Mouse (Mus musculus) neural tube, embryonic 11.5 days (tissue): ENCODE results near the gene Rfwd3. TPM values are rescaled to one million over a fixed set of nuclear protein-coding genes. Genes with fewer than 3 reads are reported as not detected.
"Not testable (repeated sequence)": the region's sequence is repeated elsewhere in the genome, so short reads cannot be mapped to it uniquely, and the experiment has no call there.

Experiments used
- ATAC-seq: fragments of 200-750 bp; cut with Nextera tagmentation; 2 replicates; pipeline ENCODE4 v1.8.0; 2017; ENCODE audit warnings: moderate number of reproducible peaks, mild to moderate bottlenecking, moderate TSS enrichment, moderate library complexity; ENCODE audit not compliant: insufficient read depth, low FRiP score, low TSS enrichment
- DNase-seq: peaks from one replicate; pipeline ENCODE4 v3.0.0-alpha.2; 2015; ENCODE audit warnings: low spot score
- H3K27ac ChIP-seq: fragments of 300-500 bp; sonication (generic); 2 replicates; pipeline ENCODE4 v1.5.1; 2014; ENCODE audit warnings: low read depth, mild to moderate bottlenecking, low read length
- H3K27me3 ChIP-seq: fragments of 300-500 bp; sonication (generic); 2 replicates; pipeline ENCODE4 v1.6.1; 2014; ENCODE audit warnings: mild to moderate bottlenecking, low read length, mixed read lengths; ENCODE audit not compliant: control insufficient read depth, insufficient read depth
- H3K36me3 ChIP-seq: fragments of 300-500 bp; sonication (generic); 2 replicates; pipeline ENCODE4 v1.6.1; 2014; ENCODE audit warnings: mild to moderate bottlenecking, low read length, moderate library complexity, mixed read lengths; ENCODE audit not compliant: control insufficient read depth, insufficient read depth
- H3K4me1 ChIP-seq: fragments of 300-500 bp; sonication (generic); 2 replicates; pipeline ENCODE4 v1.6.1; 2014; ENCODE audit warnings: low read length, mixed read lengths; ENCODE audit not compliant: control insufficient read depth, insufficient read depth
- H3K4me2 ChIP-seq: fragments of 300-500 bp; sonication (generic); 2 replicates; pipeline ENCODE4 v1.6.1; 2014; ENCODE audit warnings: low read depth, mild to moderate bottlenecking, moderate library complexity
- H3K4me3 ChIP-seq: fragments of 300-500 bp; sonication (generic); 2 replicates; pipeline ENCODE4 v1.5.1; 2014; ENCODE audit warnings: low read depth, low read length
- H3K9ac ChIP-seq: fragments of 300-500 bp; sonication (generic); 2 replicates; pipeline ENCODE4 v1.6.1; 2014; ENCODE audit warnings: mild to moderate bottlenecking, low read length
- H3K9me3 ChIP-seq: fragments of 300-500 bp; sonication (generic); 2 replicates; pipeline ENCODE4 v1.6.1; 2016; ENCODE audit warnings: low read length; ENCODE audit not compliant: control insufficient read depth
- WGBS: fragments of 180-500 bp; shearing (Covaris S2); extraction: QIAGEN DNeasy Blood & Tissue Kit; methylation state at CpG from one replicate; pipeline ENCODE4 v1.1.7; 2014; 5-methylcytosine and 5-hydroxymethylcytosine counted together
- polyA plus RNA-seq: library from polyadenylated mRNA; unstranded; fragments of >200 nt; fragmentation: Nextera tagmentation; extraction: Ambion mirVana; gene quantifications from 2 replicates; pipeline ENCODE4 v1.2.1, GENCODE M21; 2014

Rfwd3 gene
- polyA plus RNA-seq, 1 experiment from 2014 or later: 85.4 TPM

- peak overlapping the region; percentile 91 for H3K4me3 ChIP-seq
- no peaks in the 10 kb centered on the region for H3K9me3 ChIP-seq
- peak overlapping the region; percentile 82 for H3K27ac ChIP-seq
- DNase-seq: no peak
- H3K9ac ChIP-seq: peak overlapping the region; percentile 92
- peaks cover 3% of the 10 kb centered on the region for H3K36me3 ChIP-seq
- no peaks in the 10 kb centered on the region for H3K27me3 ChIP-seq
- WGBS: 0% methylated on average over 28 of the region's 28 CpGs
- H3K4me1 ChIP-seq: no peaks in the 10 kb centered on the region
- ATAC-seq: peak; percentile 10; the same call in 1 of the 2 replicates
- peak overlapping the region; percentile 59 for H3K4me2 ChIP-seq
Measured at GRCm38 (mm10) chr8:111299363-111299820, 630 bp downstream of the Rfwd3 start.

- Histone ChIP-seq H3K4me2 (no peak overlapping the region), H3K27ac (no peak overlapping the region)
Measured at GRCm38 (mm10) chr8:111298011-111298410, 2.0 kb downstream of the Rfwd3 start.

GRCm38 (mm10) chr8:111291733-111292132, 8.3 kb downstream of the Rfwd3 start:
- no peak overlapping the region for H3K9ac ChIP-seq
- peaks cover 14% of the 10 kb centered on the region for H3K36me3 ChIP-seq
- H3K27ac ChIP-seq: no peak overlapping the region
- WGBS: 94% methylated on average over 7 of the region's 7 CpGs
- no peaks in the 10 kb centered on the region for H3K27me3 ChIP-seq
- no peaks in the 10 kb centered on the region for H3K4me1 ChIP-seq
- no peaks in the 10 kb centered on the region for H3K9me3 ChIP-seq
- no peak overlapping the region for H3K4me3 ChIP-seq
- no peak overlapping the region for H3K4me2 ChIP-seq
- ATAC-seq (no peak), DNase-seq (no peak)

More at GRCm38 (mm10) chr8:111298011-111298410, 2.0 kb downstream of the Rfwd3 start:
- Histone ChIP-seq H3K9ac (no peak overlapping the region), H3K4me3 (no peak overlapping the region), H3K27me3 (no peaks in the 10 kb centered on the region), H3K9me3 (no peaks in the 10 kb centered on the region), H3K4me1 (no peaks in the 10 kb centered on the region), H3K36me3 (peaks cover 6% of the 10 kb centered on the region)
- ATAC-seq (no peak), DNase-seq (no peak)
- 80% methylated on average over 1 of the region's 1 CpGs for WGBS

GRCm38 (mm10) chr8:111290586-111290985, 9.4 kb downstream of the Rfwd3 start:
- no peak for ATAC-seq
- WGBS: 97% methylated on average over 7 of the region's 7 CpGs
- no peak overlapping the region for H3K27ac ChIP-seq

GRCm38 (mm10) chr8:111285603-111286002, 14.4 kb downstream of the Rfwd3 start:
- no peak overlapping the region for H3K27ac ChIP-seq
- DNase-seq (no peak), ATAC-seq (no peak)
- WGBS: 88% methylated on average over 4 of the region's 4 CpGs
- H3K4me1 ChIP-seq: no peaks in the 10 kb centered on the region
- peaks cover 28% of the 10 kb centered on the region for H3K36me3 ChIP-seq
- no peaks in the 10 kb centered on the region for H3K9me3 ChIP-seq
- H3K4me2 ChIP-seq: no peak overlapping the region
- no peak overlapping the region for H3K4me3 ChIP-seq
- H3K27me3 ChIP-seq: no peaks in the 10 kb centered on the region
- no peak overlapping the region for H3K9ac ChIP-seq

More at GRCm38 (mm10) chr8:111290586-111290985, 9.4 kb downstream of the Rfwd3 start:
- Histone ChIP-seq H3K27me3 (no peaks in the 10 kb centered on the region), H3K9me3 (no peaks in the 10 kb centered on the region), H3K36me3 (peaks cover 16% of the 10 kb centered on the region), H3K4me2 (no peak overlapping the region), H3K4me3 (no peak overlapping the region), H3K4me1 (no peaks in the 10 kb centered on the region), H3K9ac (no peak overlapping the region)
- DNase-seq: no peak

- Histone ChIP-seq H3K4me2 (no peak overlapping the region), H3K27me3 (no peaks in the 10 kb centered on the region), H3K4me1 (no peaks in the 10 kb centered on the region), H3K9me3 (no peaks in the 10 kb centered on the region), H3K9ac (no peak overlapping the region), H3K4me3 (no peak overlapping the region), H3K36me3 (peaks cover 29% of the 10 kb centered on the region), H3K27ac (no peak overlapping the region)
- DNase-seq (no peak), ATAC-seq (no peak)
- WGBS: 95% methylated on average over 3 of the region's 3 CpGs
Measured at GRCm38 (mm10) chr8:111282093-111282492, 17.9 kb downstream of the Rfwd3 start.

- 72% methylated on average over 2 of the region's 2 CpGs for WGBS
Measured at GRCm38 (mm10) chr8:111268277-111268676, 31.7 kb downstream of the Rfwd3 start.

GRCm38 (mm10) chr8:111266161-111266560, 33.9 kb downstream of the Rfwd3 start:
- not testable (repeated sequence) for H3K4me3 ChIP-seq, H3K9ac ChIP-seq, H3K4me2 ChIP-seq, H3K36me3 ChIP-seq, H3K9me3 ChIP-seq, DNase-seq, ATAC-seq, H3K4me1 ChIP-seq, H3K27me3 ChIP-seq, H3K27ac ChIP-seq
- WGBS: 77% methylated on average over 7 of the region's 7 CpGs

More at GRCm38 (mm10) chr8:111268277-111268676, 31.7 kb downstream of the Rfwd3 start:
- no peaks in the 10 kb centered on the region for H3K4me1 ChIP-seq
- H3K27ac ChIP-seq: no peak overlapping the region
- no peak overlapping the region for H3K4me3 ChIP-seq
- no peak overlapping the region for H3K9ac ChIP-seq
- no peaks in the 10 kb centered on the region for H3K9me3 ChIP-seq
- ATAC-seq (no peak), DNase-seq (no peak)
- no peaks in the 10 kb centered on the region for H3K27me3 ChIP-seq
- peaks cover 3% of the 10 kb centered on the region; the same call in 1 of the 2 replicates for H3K36me3 ChIP-seq
- H3K4me2 ChIP-seq: no peak overlapping the region

- no peak for DNase-seq
- Histone ChIP-seq H3K27ac (no peak overlapping the region), H3K4me1 (no peaks in the 10 kb centered on the region), H3K4me2 (no peak overlapping the region), H3K4me3 (no peak overlapping the region), H3K36me3 (peaks cover 1% of the 10 kb centered on the region; the same call in 1 of the 2 replicates), H3K9ac (no peak overlapping the region), H3K9me3 (no peaks in the 10 kb centered on the region), H3K27me3 (no peaks in the 10 kb centered on the region)
- no peak for ATAC-seq
- WGBS: 73% methylated on average over 2 of the region's 2 CpGs
Measured at GRCm38 (mm10) chr8:111264693-111265220, 35.3 kb downstream of the Rfwd3 start.
